Mouse (Mus musculus) embryonic facial prominence, embryonic 11.5 days (tissue): ENCODE results near the gene Gse1. TPM values are rescaled to one million over a fixed set of nuclear protein-coding genes. Genes with fewer than 3 reads are reported as not detected.

Experiments
- ATAC-seq: fragments of 200-750 bp; cut with Nextera tagmentation; replicated peaks from 2 replicates; pipeline ENCODE4 v1.8.0; 2017; ENCODE audit warnings: low read depth; ENCODE audit not compliant: insufficient number of reproducible peaks, low FRiP score, low TSS enrichment
- DNase-seq: peaks from one replicate; pipeline ENCODE4 v3.0.0-alpha.2; 2015; ENCODE audit warnings: low spot score
- H3K27ac ChIP-seq: fragments of 300-500 bp; sonication (generic); replicated peaks from 2 replicates; pipeline ENCODE4 v1.5.1; 2014; ENCODE audit warnings: mild to moderate bottlenecking, low read depth, low read length, control low read depth
- H3K27me3 ChIP-seq: fragments of 300-500 bp; sonication (generic); 2 replicates; pipeline ENCODE4 v1.6.1; 2014; ENCODE audit warnings: mild to moderate bottlenecking, low read length, moderate library complexity, mixed read lengths; ENCODE audit not compliant: control insufficient read depth, insufficient read depth
- H3K36me3 ChIP-seq: fragments of 300-500 bp; sonication (generic); replicated peaks from 2 replicates; pipeline ENCODE4 v1.6.1; 2014; ENCODE audit warnings: low read depth, mild to moderate bottlenecking, low read length, moderate library complexity, mixed read lengths; ENCODE audit not compliant: control insufficient read depth, insufficient read depth
- H3K4me1 ChIP-seq: fragments of 300-500 bp; sonication (generic); 2 replicates; pipeline ENCODE4 v1.6.1; 2014; ENCODE audit warnings: low read length, mixed read lengths; ENCODE audit not compliant: control insufficient read depth, insufficient read depth
- H3K4me2 ChIP-seq: fragments of 300-500 bp; sonication (generic); 2 replicates; pipeline ENCODE4 v1.6.1; 2014; ENCODE audit warnings: low read depth, mild to moderate bottlenecking, control low read depth, low read length, moderate library complexity
- H3K4me3 ChIP-seq: fragments of 300-500 bp; sonication (generic); 2 replicates; pipeline ENCODE4 v1.5.1; 2014; ENCODE audit warnings: low read depth, low read length, control low read depth
- H3K9ac ChIP-seq: fragments of 300-500 bp; sonication (generic); replicated peaks from 2 replicates; pipeline ENCODE4 v1.6.1; 2014; ENCODE audit warnings: mild to moderate bottlenecking, control low read depth, low read length
- H3K9me3 ChIP-seq: fragments of 300-500 bp; sonication (generic); replicated peaks from 2 replicates; pipeline ENCODE4 v1.6.1; 2016; ENCODE audit warnings: mild to moderate bottlenecking, low read length, inconsistent platforms, mixed read lengths; ENCODE audit not compliant: control insufficient read depth
- WGBS: fragments of 180-500 bp; shearing (Covaris S2); extraction: QIAGEN DNeasy Blood & Tissue Kit; methylation state at CpG from one replicate; pipeline ENCODE4 v1.1.7; 2014; 5-methylcytosine and 5-hydroxymethylcytosine counted together
- polyA plus RNA-seq: library from polyadenylated mRNA; unstranded; fragments of >200 nt; fragmentation: Nextera tagmentation; extraction: Ambion mirVana; gene quantifications from 2 replicates; pipeline ENCODE4 v1.2.1, GENCODE M21; 2014

Gene Gse1
- polyA plus RNA-seq, 1 experiment from 2014 or later: 8.1 TPM

DNA sequence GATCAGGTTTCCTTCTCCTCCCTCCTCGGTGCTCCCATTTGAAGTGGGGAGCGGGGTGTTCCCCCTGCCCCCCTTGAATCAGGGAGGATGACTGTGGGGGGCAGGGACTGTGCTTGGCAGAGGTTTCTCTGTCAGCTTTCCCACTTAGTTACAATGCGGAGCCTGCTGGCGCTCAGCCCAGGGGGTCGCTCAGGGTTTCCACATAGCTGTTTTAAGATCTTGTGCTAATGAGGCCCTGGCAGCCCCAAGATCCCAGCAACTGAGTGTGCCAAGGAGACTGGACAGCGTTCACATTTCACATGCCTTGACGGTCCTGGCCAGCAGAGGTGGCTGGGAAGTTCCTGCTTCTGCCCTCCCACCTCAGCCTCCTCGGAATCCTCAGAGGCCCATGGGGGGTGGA is 237.5 kb downstream of the Gse1 start:
- no peaks in the 10 kb centered on the region for H3K9me3 ChIP-seq
- no peaks in the 10 kb centered on the region for H3K36me3 ChIP-seq
- no peak overlapping the region for H3K9ac ChIP-seq
- ATAC-seq (no peak), DNase-seq (no peak)
- WGBS: 19% methylated on average over 8 of the region's 8 CpGs
- H3K27ac ChIP-seq: no peak overlapping the region
- peaks cover 4% of the 10 kb centered on the region for H3K4me1 ChIP-seq
- no peak overlapping the region for H3K4me2 ChIP-seq
- H3K4me3 ChIP-seq: no peak overlapping the region
- no peaks in the 10 kb centered on the region for H3K27me3 ChIP-seq

DNA sequence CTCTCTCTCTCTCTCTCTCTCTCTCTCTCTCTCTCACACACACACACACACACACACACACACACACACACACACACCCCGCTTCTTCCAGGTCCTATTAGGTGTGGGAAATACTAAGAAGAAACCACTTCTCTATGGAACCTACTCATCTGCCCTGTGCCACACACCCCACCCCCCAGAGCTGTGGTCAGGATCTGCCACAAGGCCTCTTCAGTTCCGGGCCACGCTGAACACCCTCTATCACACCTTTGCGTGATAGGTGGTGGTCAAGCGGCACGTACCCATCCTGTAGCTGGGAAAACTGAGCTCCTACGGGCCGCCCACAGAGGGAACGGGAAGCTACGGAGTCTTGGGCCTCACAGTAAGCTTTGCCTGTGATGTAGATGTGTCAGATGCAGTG is 238.0 kb downstream of the Gse1 start:
- no peaks in the 10 kb centered on the region for H3K36me3 ChIP-seq
- no peaks in the 10 kb centered on the region for H3K9me3 ChIP-seq
- H3K27me3 ChIP-seq: no peaks in the 10 kb centered on the region
- no peak overlapping the region for H3K4me2 ChIP-seq
- DNase-seq (no peak), ATAC-seq (no peak)
- H3K4me3 ChIP-seq: no peak overlapping the region
- 48% methylated on average over 10 of the region's 10 CpGs for WGBS
- H3K4me1 ChIP-seq: peaks cover 8% of the 10 kb centered on the region
- no peak overlapping the region for H3K9ac ChIP-seq
- no peak overlapping the region for H3K27ac ChIP-seq

DNA sequence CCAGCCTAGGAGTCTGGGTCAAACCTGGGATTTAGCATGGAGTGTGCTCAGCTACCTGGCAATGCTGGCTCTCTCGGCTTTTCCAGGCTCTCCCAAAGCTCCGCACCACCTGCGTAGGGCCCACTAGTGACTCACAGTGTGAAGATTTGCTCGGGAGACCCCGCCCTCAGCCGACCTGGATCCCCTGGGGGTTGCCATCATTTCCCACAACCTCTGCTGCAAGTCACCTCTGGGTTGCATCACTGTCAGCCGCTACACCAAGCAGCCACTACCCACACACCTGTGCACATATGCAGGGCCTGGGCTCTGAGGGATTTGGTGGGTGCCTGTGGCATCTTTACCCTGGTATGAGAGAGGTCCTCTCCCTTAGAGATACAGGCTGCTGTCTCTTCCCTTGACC is 239.3 kb downstream of the Gse1 start:
- Histone ChIP-seq H3K27ac (no peak overlapping the region), H3K9ac (no peak overlapping the region)
- WGBS: 84% methylated on average over 7 of the region's 7 CpGs

GRCm38 (mm10) chr8:120470170-120470569 is 241.9 kb downstream of the Gse1 start:
- 91% methylated on average over 12 of the region's 12 CpGs for WGBS
- H3K4me3 ChIP-seq: no peak overlapping the region
- H3K27me3 ChIP-seq: no peaks in the 10 kb centered on the region
- DNase-seq (no peak), ATAC-seq (no peak)
- H3K4me2 ChIP-seq: no peak overlapping the region
- H3K9ac ChIP-seq: no peak overlapping the region
- H3K9me3 ChIP-seq: no peaks in the 10 kb centered on the region
- H3K36me3 ChIP-seq: no peaks in the 10 kb centered on the region
- peaks cover 14% of the 10 kb centered on the region for H3K4me1 ChIP-seq
- no peak overlapping the region for H3K27ac ChIP-seq

More for the DNA sequence above, 239.3 kb downstream of the Gse1 start:
- Histone ChIP-seq H3K4me1 (peaks cover 14% of the 10 kb centered on the region), H3K9me3 (no peaks in the 10 kb centered on the region), H3K4me2 (no peak overlapping the region), H3K36me3 (no peaks in the 10 kb centered on the region), H3K27me3 (no peaks in the 10 kb centered on the region), H3K4me3 (no peak overlapping the region)
- ATAC-seq (no peak), DNase-seq (no peak)

GRCm38 (mm10) chr8:120471166-120471565 is 242.9 kb downstream of the Gse1 start:
- ATAC-seq: no peak
- no peak overlapping the region for H3K4me2 ChIP-seq
- DNase-seq: peak; percentile 54
- H3K4me3 ChIP-seq: no peak overlapping the region
- H3K9me3 ChIP-seq: no peaks in the 10 kb centered on the region
- H3K4me1 ChIP-seq: peaks cover 13% of the 10 kb centered on the region
- 7% methylated on average over 7 of the region's 7 CpGs for WGBS
- H3K36me3 ChIP-seq: no peaks in the 10 kb centered on the region
- H3K27me3 ChIP-seq: no peaks in the 10 kb centered on the region
- H3K9ac ChIP-seq: no peak overlapping the region
- H3K27ac ChIP-seq: no peak overlapping the region

DNA sequence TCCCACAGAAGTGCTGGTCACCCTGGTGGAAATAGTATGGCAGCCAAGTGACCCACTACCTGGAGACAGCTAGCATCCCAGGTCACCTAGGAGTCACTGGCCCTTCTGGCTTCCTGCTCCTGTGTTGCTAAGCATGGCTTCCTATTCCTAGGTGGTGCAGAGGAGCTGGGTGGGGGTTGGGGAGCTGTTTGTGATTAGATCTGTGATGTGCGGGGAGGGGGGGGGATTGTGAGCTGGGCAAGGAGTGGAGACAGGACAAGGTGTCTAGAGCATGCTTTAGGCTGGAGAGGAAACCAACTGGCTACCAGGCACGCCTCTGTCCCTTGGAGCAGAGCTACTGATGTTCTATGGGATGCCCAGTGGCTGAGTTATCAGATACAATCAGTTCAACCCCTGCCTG is 243.5 kb downstream of the Gse1 start:
- Histone ChIP-seq H3K36me3 (no peaks in the 10 kb centered on the region), H3K9me3 (no peaks in the 10 kb centered on the region), H3K4me1 (peaks cover 16% of the 10 kb centered on the region), H3K27me3 (no peaks in the 10 kb centered on the region), H3K9ac (no peak overlapping the region), H3K4me2 (no peak overlapping the region), H3K4me3 (no peak overlapping the region), H3K27ac (no peak overlapping the region; the same call in 1 of the 2 replicates)
- ATAC-seq (no peak), DNase-seq (no peak)
- WGBS: 42% methylated on average over 2 of the region's 2 CpGs

GRCm38 (mm10) chr8:120472230-120472629 is 244.0 kb downstream of the Gse1 start:
- ATAC-seq (no peak), DNase-seq (no peak)
- Histone ChIP-seq H3K9me3 (no peaks in the 10 kb centered on the region), H3K27me3 (no peaks in the 10 kb centered on the region), H3K4me3 (no peak overlapping the region), H3K9ac (no peak overlapping the region), H3K36me3 (no peaks in the 10 kb centered on the region), H3K4me2 (no peak overlapping the region), H3K4me1 (peaks cover 16% of the 10 kb centered on the region), H3K27ac (no peak overlapping the region; the same call in 1 of the 2 replicates)
- WGBS: 40% methylated on average over 16 of the region's 16 CpGs

DNA sequence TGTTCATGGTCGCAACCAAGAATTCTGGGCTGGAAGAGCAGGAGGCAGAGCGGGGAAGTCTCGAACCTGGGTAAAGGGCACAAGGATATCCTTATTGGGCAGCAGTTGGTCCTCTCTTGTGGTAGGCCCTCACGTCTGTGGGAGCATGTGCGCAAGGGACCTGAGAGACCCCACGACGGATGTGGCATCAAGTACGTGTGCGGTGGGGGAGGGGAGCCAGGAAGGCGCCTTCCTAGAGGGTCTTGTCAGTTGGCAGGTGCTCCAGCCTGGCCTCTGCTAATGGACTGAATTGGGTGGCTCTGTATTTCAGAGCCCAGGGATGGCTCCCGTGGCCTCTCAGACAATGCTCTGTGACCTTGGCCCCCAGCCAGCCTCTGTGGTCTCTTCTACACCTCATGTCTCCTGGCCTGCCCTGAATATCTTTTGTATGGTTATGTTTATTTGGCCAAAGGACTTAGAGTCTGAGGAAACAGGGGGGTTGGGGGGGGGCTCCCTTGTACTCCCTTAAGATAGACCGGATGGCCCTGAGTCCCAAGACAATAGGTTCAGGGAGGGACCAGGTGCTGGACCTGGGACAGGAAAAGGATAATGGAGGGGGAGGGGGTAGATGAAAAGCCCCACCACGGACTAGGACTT is 245.6 kb downstream of the Gse1 start:
- WGBS: 88% methylated on average over 13 of the region's 13 CpGs
- no peak for ATAC-seq
- no peaks in the 10 kb centered on the region for H3K9me3 ChIP-seq
- H3K4me1 ChIP-seq: peaks cover 16% of the 10 kb centered on the region
- no peaks in the 10 kb centered on the region for H3K36me3 ChIP-seq
- H3K4me2 ChIP-seq: no peak overlapping the region
- no peak overlapping the region for H3K27ac ChIP-seq
- H3K27me3 ChIP-seq: no peaks in the 10 kb centered on the region
- no peak for DNase-seq
- H3K9ac ChIP-seq: no peak overlapping the region
- no peak overlapping the region for H3K4me3 ChIP-seq
